Mouse (Mus musculus): ENCODE results near the gene Nmral1. TPM values are rescaled to one million over a fixed set of nuclear protein-coding genes. Genes with fewer than 3 reads are reported as not detected.
"Not testable (repeated sequence)": the region's sequence is repeated elsewhere in the genome, so short reads cannot be mapped to it uniquely, and the experiment has no call there.

Gene Nmral1
- 131 and 141 TPM in 2 replicates for polyA plus RNA-seq (2016; fragmentation: Nextera tagmentation; extraction: Ambion mirVana)

DNA sequence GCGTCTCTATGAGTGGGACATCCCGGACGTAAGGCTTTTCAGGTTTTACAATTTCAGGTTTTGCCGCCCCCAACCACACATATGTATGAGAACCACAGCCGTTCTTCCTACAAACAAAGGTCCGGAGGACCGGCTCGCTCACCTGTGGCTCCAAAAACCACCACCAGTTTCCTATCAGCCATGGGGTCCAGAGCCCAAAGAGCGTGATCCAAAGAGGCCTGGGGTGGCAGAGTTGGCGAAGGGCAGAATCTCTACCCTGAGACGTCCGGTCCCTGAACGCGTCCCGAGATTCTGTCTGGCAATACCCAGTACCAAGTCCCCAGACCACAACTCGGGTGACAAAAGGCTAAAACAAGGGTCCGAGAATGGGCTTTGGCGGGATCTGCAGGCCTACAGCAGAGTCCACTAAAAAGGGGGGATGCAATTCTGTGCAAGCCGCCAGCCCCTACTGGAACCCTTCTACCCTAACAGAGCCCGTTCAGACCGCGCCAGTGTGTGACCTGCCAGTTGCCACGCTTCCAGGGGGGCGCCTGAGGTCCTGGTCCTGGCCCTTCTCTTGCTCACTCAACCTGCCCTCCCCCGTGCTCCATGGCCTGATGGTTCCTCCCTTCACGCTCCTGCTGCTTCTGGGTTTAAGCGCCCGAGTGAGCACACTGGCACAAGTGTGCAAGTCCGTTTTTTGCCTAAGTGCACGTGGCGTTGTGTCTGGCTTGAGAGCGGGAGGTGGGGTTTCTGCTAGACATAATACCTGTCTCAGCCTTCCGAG is at the start of gene Nmral1:
Gene Nmral1 (minus strand): TSS at position 604 of the 766 bp plus-strand sequence.
- Histone ChIP-seq H3K9me3 (no peaks in the 10 kb centered on the region), H3K4me1 (peaks cover 7% of the 10 kb centered on the region; the same call in 1 of the 2 replicates), H3K27me3 (no peaks in the 10 kb centered on the region), H3K4me3 (peak within 1 kb of the TSS; percentile 73), H3K4me2 (replicated peaks) (peak within 1 kb of the TSS; percentile 69), H3K9ac (replicated peaks) (peak within 1 kb of the TSS; percentile 72), H3K36me3 (peaks cover 25% of the 10 kb centered on the region), H3K27ac (replicated peaks) (peak within 1 kb of the TSS; percentile 86)
- peak; percentile 93 for ATAC-seq (ENCODE audit: low FRiP score, low read depth)
- WGBS, result 10% methylated on average over 33 of the region's 33 CpGs

DNA sequence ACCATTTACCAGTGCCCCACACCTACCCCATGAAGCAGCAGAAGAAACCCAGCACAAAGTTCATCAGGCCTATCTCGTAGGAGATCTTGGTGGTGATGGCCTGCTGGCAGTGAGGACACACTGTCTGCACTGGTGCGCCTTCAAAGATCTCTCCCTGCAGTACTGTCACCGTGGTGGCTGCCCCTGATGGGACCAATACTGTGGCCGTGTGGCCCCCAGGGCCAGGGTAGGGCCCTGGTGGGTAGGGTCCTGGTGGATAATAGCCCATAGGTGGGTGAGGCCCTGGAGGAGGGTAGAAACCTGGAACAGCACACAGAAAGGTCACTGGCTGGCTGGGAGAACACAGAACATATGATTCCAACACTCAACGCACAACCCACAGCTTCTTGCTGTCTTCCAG is 49.6 kb upstream of the Nmral1 start:
- Histone ChIP-seq H3K9me3 (no peaks in the 10 kb centered on the region), H3K4me3 (no peak overlapping the region), H3K27me3 (no peaks in the 10 kb centered on the region), H3K4me1 (no peaks in the 10 kb centered on the region), H3K27ac (replicated peaks) (no peak overlapping the region), H3K4me2 (replicated peaks) (no peak overlapping the region), H3K36me3 (peaks cover 64% of the 10 kb centered on the region), H3K9ac (replicated peaks) (no peak overlapping the region)
- WGBS, result 95% methylated on average over 5 of the region's 5 CpGs
- ATAC-seq (ENCODE audit: low FRiP score, low read depth), result no peak

DNA sequence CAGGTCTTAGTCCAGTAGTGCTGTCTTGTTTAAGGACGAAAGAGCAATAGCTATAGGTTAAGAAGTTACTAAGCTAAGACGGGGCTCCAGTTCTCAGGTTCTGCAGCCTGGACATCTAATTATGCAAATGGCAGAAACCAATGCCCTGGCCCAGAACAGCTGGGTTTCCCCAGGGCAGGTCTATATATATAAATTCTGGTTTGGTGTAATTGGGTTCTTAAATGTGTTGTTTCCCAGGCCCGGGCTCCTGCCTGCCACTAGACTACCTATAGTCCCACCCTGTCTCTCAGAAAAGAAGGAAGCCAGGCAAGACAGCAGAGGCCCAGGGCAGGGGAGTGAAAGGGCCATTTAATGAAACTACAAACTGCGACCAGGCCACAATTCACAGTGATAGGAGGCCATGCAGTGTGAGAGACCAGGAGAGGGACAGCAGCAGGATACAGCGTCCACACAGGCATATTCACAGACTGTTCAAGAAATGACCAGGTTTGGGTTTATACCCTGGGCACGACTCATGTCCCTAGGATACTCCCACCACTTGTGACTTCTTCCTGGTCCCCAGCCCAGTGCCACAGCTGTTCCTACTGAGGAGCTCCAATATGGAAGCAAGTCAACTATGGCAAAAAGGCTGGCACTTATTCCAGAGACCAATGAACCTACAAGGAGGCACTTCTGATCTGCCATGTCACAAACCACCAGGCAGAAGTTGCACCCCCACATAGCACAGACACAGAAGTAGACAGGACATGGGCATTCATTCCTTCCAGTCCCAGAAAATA is 48.0 kb upstream of the Nmral1 start:
- H3K4me3 ChIP-seq, result no peak overlapping the region
- no peaks in the 10 kb centered on the region for H3K9me3 ChIP-seq
- H3K4me1 ChIP-seq, result no peaks in the 10 kb centered on the region
- H3K36me3 ChIP-seq, result peaks cover 68% of the 10 kb centered on the region
- H3K9ac ChIP-seq (replicated peaks), result no peak overlapping the region
- H3K4me2 ChIP-seq (replicated peaks), result no peak overlapping the region
- no peak for ATAC-seq (ENCODE audit: low FRiP score, low read depth)
- no peak overlapping the region for H3K27ac ChIP-seq (replicated peaks)
- 86% methylated on average over 6 of the region's 6 CpGs for WGBS
- no peaks in the 10 kb centered on the region for H3K27me3 ChIP-seq

DNA sequence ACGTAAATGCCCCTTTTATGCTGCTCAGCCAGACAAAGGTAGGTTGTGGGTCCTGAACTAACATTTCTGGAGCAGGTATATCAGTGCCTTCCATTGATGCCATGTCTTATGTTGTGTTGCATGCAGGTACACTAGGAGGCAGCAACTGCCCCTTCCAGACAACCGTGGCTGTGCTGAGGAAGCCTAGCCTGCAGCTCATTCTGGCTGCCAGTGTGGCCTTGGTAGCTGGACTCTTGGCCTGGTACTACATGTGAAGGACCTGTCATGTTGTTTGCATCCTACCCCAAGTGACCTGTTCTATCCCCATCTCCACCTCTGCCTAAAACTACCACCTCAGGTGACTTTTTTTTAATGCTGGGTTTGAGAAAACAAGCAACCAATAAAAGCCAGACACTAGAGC is 46.7 kb upstream of the Nmral1 start:
- Histone ChIP-seq H3K4me3 (no peak overlapping the region), H3K36me3 (peaks cover 68% of the 10 kb centered on the region), H3K27ac (replicated peaks) (no peak overlapping the region), H3K27me3 (no peaks in the 10 kb centered on the region), H3K9ac (replicated peaks) (no peak overlapping the region), H3K9me3 (no peaks in the 10 kb centered on the region), H3K4me2 (replicated peaks) (no peak overlapping the region), H3K4me1 (no peaks in the 10 kb centered on the region)
- WGBS, result 90% methylated on average over 2 of the region's 2 CpGs
- no peak for ATAC-seq (ENCODE audit: low FRiP score, low read depth)

DNA sequence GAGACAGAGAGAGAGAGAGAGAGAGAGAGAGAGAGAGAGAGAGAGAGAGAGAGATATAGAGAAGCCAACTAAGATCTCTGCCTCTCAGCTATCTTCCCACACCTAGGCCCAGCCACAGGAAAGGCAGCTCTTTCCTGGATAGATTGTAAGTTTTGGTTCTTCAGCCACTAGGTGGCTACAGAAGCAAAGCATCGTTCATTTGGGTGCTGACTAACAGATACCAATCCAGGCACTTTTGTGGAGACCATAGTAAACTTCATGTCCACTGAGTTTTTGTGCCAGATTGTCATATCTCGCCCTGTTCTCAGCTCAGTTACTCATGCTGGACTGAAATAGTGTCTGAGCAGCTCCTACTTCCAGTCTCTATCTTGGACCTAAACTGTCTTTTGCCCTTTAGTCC is 44.1 kb upstream of the Nmral1 start:
- Histone ChIP-seq H3K4me2 (replicated peaks) (no peak overlapping the region), H3K9ac (replicated peaks) (no peak overlapping the region), H3K27me3 (no peaks in the 10 kb centered on the region), H3K4me1 (no peaks in the 10 kb centered on the region), H3K36me3 (peaks cover 43% of the 10 kb centered on the region), H3K4me3 (no peak overlapping the region), H3K9me3 (no peaks in the 10 kb centered on the region), H3K27ac (replicated peaks) (no peak overlapping the region)
- no peak for ATAC-seq (ENCODE audit: low FRiP score, low read depth)
- WGBS, result 51% methylated on average over 2 of the region's 2 CpGs

DNA sequence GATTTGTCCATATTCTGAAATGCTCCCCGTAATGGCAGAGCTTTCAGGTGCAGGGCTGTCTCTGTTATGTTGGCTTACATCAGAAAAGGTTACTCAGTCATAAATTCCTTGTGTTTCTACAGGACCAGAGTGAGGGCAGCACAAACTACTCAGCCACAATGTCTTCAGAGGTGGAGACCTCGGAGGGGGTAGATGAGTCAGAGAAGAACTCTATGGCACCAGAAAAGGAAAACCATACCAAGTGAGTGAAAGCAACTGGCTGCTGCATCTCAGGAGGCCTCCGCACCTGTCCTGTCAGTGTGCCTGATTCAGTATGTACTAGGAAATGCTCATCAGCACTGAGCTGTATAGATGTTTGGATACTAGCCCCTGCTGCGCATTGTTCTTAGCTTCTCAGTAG is 43.3 kb upstream of the Nmral1 start:
- H3K9me3 ChIP-seq, result no peaks in the 10 kb centered on the region
- H3K36me3 ChIP-seq, result peaks cover 35% of the 10 kb centered on the region
- no peak overlapping the region for H3K4me2 ChIP-seq (replicated peaks)
- H3K4me3 ChIP-seq, result no peak overlapping the region
- H3K27me3 ChIP-seq, result no peaks in the 10 kb centered on the region
- WGBS, result 94% methylated on average over 4 of the region's 4 CpGs
- no peaks in the 10 kb centered on the region for H3K4me1 ChIP-seq
- no peak overlapping the region for H3K27ac ChIP-seq (replicated peaks)
- 0 out of 2 replicates have a peak overlapping the region, but pooled peaks have one; percentile 5 for H3K9ac ChIP-seq (replicated peaks)
- ATAC-seq (ENCODE audit: low FRiP score, low read depth), result no peak

DNA sequence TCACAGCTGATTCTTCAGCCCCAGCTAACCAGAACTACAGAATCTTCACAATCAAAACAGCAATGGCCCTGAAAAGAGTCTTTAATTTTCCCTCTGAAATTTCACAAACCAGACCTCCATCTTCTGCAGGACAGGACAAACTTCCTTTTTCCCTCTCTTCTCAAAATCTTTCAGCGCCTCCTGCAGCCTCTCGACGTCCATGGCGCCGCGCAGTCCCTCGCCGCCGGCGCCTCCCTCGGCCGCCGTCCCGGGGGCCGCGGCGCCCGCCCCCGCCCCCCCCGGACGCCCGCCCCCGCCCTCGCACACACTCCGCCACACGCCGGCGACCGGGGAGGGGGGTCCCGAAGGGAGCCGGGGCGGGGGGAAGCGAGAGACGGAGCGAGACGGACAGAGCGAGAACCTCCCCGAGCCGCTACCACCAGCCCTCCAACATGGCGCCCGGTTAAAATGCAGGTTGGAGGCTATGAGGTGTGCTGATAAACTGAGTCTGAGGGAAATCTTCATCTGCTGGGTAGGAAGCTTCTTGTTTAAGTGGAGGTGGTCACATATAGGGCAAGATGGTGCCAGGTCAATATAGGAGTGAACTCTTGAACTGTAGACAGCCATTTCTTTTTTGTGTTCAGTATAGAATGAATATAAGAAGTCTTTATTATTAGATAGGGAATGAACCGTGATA is 37.6 kb upstream of the Nmral1 start:
- 5% methylated on average over 41 of the region's 42 CpGs for WGBS
- Histone ChIP-seq H3K4me2 (replicated peaks) (peak overlapping the region; percentile 48), H3K9ac (replicated peaks) (peak overlapping the region; percentile 51; the same call in 1 of the 2 replicates), H3K27ac (replicated peaks) (peak overlapping the region; percentile 56), H3K4me3 (peak overlapping the region; percentile 43)
- not testable (repeated sequence) for H3K27me3 ChIP-seq, H3K4me1 ChIP-seq, H3K36me3 ChIP-seq, H3K9me3 ChIP-seq
- peak; percentile 83; the same call in 1 of the 2 replicates for ATAC-seq (ENCODE audit: low FRiP score, low read depth)

DNA sequence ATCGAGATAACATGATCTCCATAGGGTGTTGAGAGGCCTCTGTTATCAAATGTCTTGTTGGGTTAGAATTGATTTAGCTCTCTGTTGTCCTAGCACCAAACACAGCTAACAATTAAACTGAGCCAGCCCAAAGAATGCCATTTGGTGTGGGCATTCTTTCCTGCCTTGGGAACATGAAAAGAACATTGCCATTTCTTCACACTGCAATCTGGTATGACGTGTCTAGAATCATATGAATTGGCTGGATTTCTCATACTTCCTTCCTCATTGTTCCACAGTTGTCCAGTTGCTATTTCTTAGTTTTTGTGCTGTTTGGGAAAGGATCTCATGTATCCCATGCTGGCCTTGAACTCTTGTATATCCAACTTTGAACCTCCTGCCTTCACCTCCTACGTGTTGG is 34.9 kb upstream of the Nmral1 start:
- WGBS, result 93% methylated on average over 3 of the region's 3 CpGs
- Histone ChIP-seq H3K4me1 (no peaks in the 10 kb centered on the region), H3K4me3 (no peak overlapping the region), H3K36me3 (no peaks in the 10 kb centered on the region), H3K4me2 (replicated peaks) (no peak overlapping the region), H3K9ac (replicated peaks) (no peak overlapping the region), H3K27ac (replicated peaks) (no peak overlapping the region), H3K27me3 (no peaks in the 10 kb centered on the region), H3K9me3 (no peaks in the 10 kb centered on the region)
- ATAC-seq (ENCODE audit: low FRiP score, low read depth), result no peak

DNA sequence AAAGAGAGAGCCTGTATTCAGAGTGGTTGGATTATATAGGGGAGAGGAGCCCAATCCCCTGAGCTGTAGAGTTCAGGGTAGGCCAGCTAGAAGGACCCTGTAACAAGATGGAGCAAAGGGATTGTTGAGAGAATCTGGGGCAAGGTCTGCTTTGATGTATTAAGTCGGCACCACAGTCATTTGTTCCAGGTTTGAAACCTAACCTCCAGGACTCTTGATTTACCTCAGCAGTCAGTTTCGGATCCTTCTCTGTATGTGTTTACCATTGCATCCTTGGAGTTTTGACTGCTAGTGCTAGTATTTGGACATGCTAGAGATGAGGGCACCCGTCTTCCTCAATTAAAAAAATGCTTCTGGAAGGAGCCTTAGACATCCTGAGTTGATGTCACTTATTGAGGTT is 33.0 kb upstream of the Nmral1 start:
- H3K9ac ChIP-seq (replicated peaks), result no peak overlapping the region
- ATAC-seq (ENCODE audit: low FRiP score, low read depth), result no peak
- no peak overlapping the region for H3K27ac ChIP-seq (replicated peaks)
- no peaks in the 10 kb centered on the region for H3K36me3 ChIP-seq
- WGBS, result 98% methylated on average over 3 of the region's 3 CpGs
- H3K4me1 ChIP-seq, result no peaks in the 10 kb centered on the region
- H3K4me3 ChIP-seq, result no peak overlapping the region
- no peak overlapping the region for H3K4me2 ChIP-seq (replicated peaks)
- H3K27me3 ChIP-seq, result no peaks in the 10 kb centered on the region
- H3K9me3 ChIP-seq, result no peaks in the 10 kb centered on the region

DNA sequence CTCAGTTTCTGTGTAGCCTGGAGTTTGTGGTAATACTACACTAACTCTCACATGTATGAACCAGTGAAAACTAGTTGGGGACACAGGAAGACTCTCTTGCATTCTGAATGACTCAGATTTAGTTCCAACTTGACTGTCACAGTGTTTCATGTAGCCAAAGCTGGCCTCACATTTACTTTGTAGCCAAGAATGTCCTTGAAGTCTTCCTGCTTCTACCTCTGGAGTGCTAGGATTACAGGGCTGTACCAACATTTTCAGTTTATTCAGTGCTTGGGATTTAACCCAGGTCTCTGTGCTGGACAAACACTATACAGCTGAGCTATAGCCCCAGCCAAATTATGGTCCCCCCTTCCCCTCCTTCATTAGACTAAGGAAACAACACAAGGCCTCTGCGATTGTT is 23.0 kb upstream of the Nmral1 start:
- H3K4me3 ChIP-seq, result no peak overlapping the region
- H3K9ac ChIP-seq (replicated peaks), result no peak overlapping the region
- no peak overlapping the region for H3K4me2 ChIP-seq (replicated peaks)
- H3K4me1 ChIP-seq, result no peaks in the 10 kb centered on the region
- no peak overlapping the region for H3K27ac ChIP-seq (replicated peaks)
- no peaks in the 10 kb centered on the region for H3K9me3 ChIP-seq
- H3K36me3 ChIP-seq, result 0 out of 2 replicates have a peak, but pooled peaks cover 6% of the 10 kb centered on the region
- H3K27me3 ChIP-seq, result no peaks in the 10 kb centered on the region
- ATAC-seq (ENCODE audit: low FRiP score, low read depth), result no peak
- WGBS, result 97% methylated on average over 1 of the region's 1 CpGs

DNA sequence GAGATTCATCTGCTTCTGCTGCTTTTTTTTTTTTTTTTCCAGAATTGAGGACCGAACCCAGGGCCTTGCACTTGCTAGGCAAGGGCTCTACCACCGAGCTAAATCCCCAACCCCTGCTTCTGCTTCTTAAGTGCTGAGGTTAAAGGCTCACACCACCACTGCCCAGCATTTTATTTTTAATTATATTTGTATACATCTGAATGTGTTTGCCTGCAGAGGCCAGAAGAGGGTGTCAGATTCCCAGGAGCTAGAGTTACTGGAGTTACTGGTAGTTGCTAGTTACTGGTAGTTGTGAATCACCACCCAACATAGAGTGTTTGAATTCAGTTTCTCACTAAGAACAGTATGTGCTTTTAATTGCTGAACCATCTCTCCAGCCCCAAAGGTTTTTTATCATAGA is 20.8 kb upstream of the Nmral1 start:
- WGBS, result 83% methylated on average over 2 of the region's 2 CpGs
- no peaks in the 10 kb centered on the region for H3K27me3 ChIP-seq
- 0 out of 2 replicates have a peak, but pooled peaks cover 6% of the 10 kb centered on the region for H3K36me3 ChIP-seq
- H3K4me1 ChIP-seq, result no peaks in the 10 kb centered on the region
- no peak overlapping the region for H3K27ac ChIP-seq (replicated peaks)
- H3K9me3 ChIP-seq, result no peaks in the 10 kb centered on the region
- ATAC-seq (ENCODE audit: low FRiP score, low read depth), result no peak
- no peak overlapping the region for H3K4me2 ChIP-seq (replicated peaks)
- H3K9ac ChIP-seq (replicated peaks), result no peak overlapping the region
- H3K4me3 ChIP-seq, result no peak overlapping the region

DNA sequence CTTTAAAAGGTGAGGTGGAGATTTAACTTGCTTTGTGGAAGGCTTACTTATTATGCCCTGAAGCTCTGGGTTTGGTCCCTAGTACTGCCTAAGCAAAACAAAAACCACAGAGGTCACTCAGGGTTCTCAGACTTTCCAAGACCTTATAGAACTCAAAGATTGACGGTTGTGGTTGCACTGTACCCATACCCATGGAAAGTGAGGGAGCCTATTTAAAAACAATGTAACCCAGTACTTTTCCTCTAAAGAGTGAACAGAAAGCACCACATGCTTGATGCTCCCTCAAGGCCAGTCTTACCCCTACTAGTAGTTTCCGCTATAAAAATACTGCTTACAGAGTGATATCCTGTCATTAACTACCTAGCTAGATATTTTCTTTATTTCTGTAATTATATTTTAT is 17.1 kb upstream of the Nmral1 start:
- WGBS, result 89% methylated on average over 2 of the region's 2 CpGs
- Histone ChIP-seq H3K4me3 (no peak overlapping the region), H3K9ac (replicated peaks) (no peak overlapping the region), H3K27me3 (no peaks in the 10 kb centered on the region), H3K9me3 (no peaks in the 10 kb centered on the region), H3K4me1 (no peaks in the 10 kb centered on the region), H3K36me3 (no peaks in the 10 kb centered on the region), H3K4me2 (replicated peaks) (no peak overlapping the region), H3K27ac (replicated peaks) (no peak overlapping the region)
- ATAC-seq (ENCODE audit: low FRiP score, low read depth), result no peak
